Mouse (Mus musculus) erythroblast, embryonic 14.5 days (primary cell): ENCODE results near the gene Sinhcaf.

Experiments used
- GATA1 ChIP-seq: IDR thresholded peaks from 2 replicates; pipeline ENCODE4 v1.6.1; 2012; ENCODE audit warnings: low read length, inconsistent platforms, mixed read lengths
- TAL1 ChIP-seq: IDR thresholded peaks from 3 replicates; pipeline ENCODE4 v1.6.1; 2012; ENCODE audit warnings: low read length, inconsistent platforms, mixed read lengths

DNA sequence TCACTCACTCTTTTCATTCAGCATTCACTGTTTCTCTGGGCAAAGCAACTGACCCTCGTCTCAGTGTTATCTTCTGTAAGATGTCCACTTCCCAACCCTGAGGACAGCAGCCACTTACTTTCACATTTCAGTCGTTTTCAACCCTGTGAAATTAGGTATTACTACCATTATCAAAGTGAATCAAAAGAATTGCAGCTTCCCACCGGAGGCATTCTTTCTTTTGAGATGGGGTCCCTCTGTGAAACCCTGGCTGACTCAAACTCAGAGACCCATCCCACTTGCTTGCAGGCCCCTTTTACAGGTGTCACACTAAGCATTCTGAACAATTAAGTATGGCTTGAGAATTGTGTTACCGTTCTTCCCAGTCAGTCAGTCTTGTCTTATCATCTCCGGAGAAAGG, 4.4 kb downstream of the Sinhcaf start:
- no peak for TF ChIP-seq TAL1
- no peak for TF ChIP-seq GATA1
